Mouse (Mus musculus): ENCODE data around the gene C1rl. TPM values are rescaled to one million over a fixed set of nuclear protein-coding genes. Genes with fewer than 3 reads are reported as not detected.

The C1rl gene
- polyA plus RNA-seq, 1 experiment from 2014 or later: 0.42 TPM

- no peak for ATAC-seq (replicated peaks; ENCODE audit: extremely low read depth, insufficient read depth, low FRiP score)
- WGBS: 67% methylated on average over 4 of the region's 4 CpGs
Observed at GRCm38 (mm10) chr6:124488952-124489351, 4.0 kb upstream of the C1rl start.

GRCm38 (mm10) chr6:124491427-124491826, 1.5 kb upstream of the C1rl start:
- no peaks in the 10 kb centered on the region for H3K9me3 ChIP-seq (replicated peaks; ENCODE audit: control insufficient read depth, low read length)
- H3K4me3 ChIP-seq (ENCODE audit: low read length): no peak overlapping the region
- H3K27ac ChIP-seq (ENCODE audit: low read length): no peak overlapping the region
- no peaks in the 10 kb centered on the region for H3K4me1 ChIP-seq (ENCODE audit: control insufficient read depth, insufficient read depth, low read length)
- ATAC-seq (replicated peaks; ENCODE audit: extremely low read depth, insufficient read depth, low FRiP score): no peak
- H3K4me2 ChIP-seq (ENCODE audit: low read depth, low read length): no peak overlapping the region
- no peak overlapping the region for H3K9ac ChIP-seq (ENCODE audit: low read length)
- 61% methylated on average over 6 of the region's 6 CpGs for WGBS
- no peaks in the 10 kb centered on the region for H3K27me3 ChIP-seq (ENCODE audit: control insufficient read depth, insufficient read depth, low read length)
- no peaks in the 10 kb centered on the region for H3K36me3 ChIP-seq (ENCODE audit: control insufficient read depth, insufficient read depth)

More at GRCm38 (mm10) chr6:124488952-124489351, 4.0 kb upstream of the C1rl start:
- Histone ChIP-seq H3K9ac (ENCODE audit: low read length) (no peak overlapping the region), H3K9me3 (replicated peaks; ENCODE audit: control insufficient read depth, low read length) (no peaks in the 10 kb centered on the region), H3K27ac (ENCODE audit: low read length) (no peak overlapping the region), H3K36me3 (ENCODE audit: control insufficient read depth, insufficient read depth) (no peaks in the 10 kb centered on the region), H3K4me2 (ENCODE audit: low read depth, low read length) (no peak overlapping the region), H3K27me3 (ENCODE audit: control insufficient read depth, insufficient read depth, low read length) (no peaks in the 10 kb centered on the region; the same call in 1 of the 2 replicates), H3K4me3 (ENCODE audit: low read length) (no peak overlapping the region), H3K4me1 (ENCODE audit: control insufficient read depth, insufficient read depth, low read length) (no peaks in the 10 kb centered on the region)

GRCm38 (mm10) chr6:124493886-124494285, 973 bp downstream of the C1rl start:
- Histone ChIP-seq H3K4me3 (ENCODE audit: low read length) (no peak overlapping the region), H3K27me3 (ENCODE audit: control insufficient read depth, insufficient read depth, low read length) (no peaks in the 10 kb centered on the region), H3K4me2 (ENCODE audit: low read depth, low read length) (no peak overlapping the region), H3K27ac (ENCODE audit: low read length) (no peak overlapping the region), H3K36me3 (ENCODE audit: control insufficient read depth, insufficient read depth) (no peaks in the 10 kb centered on the region), H3K4me1 (ENCODE audit: control insufficient read depth, insufficient read depth, low read length) (no peaks in the 10 kb centered on the region), H3K9ac (ENCODE audit: low read length) (no peak overlapping the region), H3K9me3 (replicated peaks; ENCODE audit: control insufficient read depth, low read length) (no peaks in the 10 kb centered on the region)
- ATAC-seq (replicated peaks; ENCODE audit: extremely low read depth, insufficient read depth, low FRiP score): no peak
- 65% methylated on average over 5 of the region's 5 CpGs for WGBS

- Histone ChIP-seq H3K36me3 (ENCODE audit: control insufficient read depth, insufficient read depth) (no peaks in the 10 kb centered on the region), H3K27me3 (ENCODE audit: control insufficient read depth, insufficient read depth, low read length) (no peaks in the 10 kb centered on the region), H3K9me3 (replicated peaks; ENCODE audit: control insufficient read depth, low read length) (no peaks in the 10 kb centered on the region), H3K4me3 (ENCODE audit: low read length) (no peak overlapping the region), H3K9ac (ENCODE audit: low read length) (no peak overlapping the region), H3K4me1 (ENCODE audit: control insufficient read depth, insufficient read depth, low read length) (no peaks in the 10 kb centered on the region), H3K27ac (ENCODE audit: low read length) (no peak overlapping the region), H3K4me2 (ENCODE audit: low read depth, low read length) (no peak overlapping the region)
- ATAC-seq (replicated peaks; ENCODE audit: extremely low read depth, insufficient read depth, low FRiP score): no peak
- 82% methylated on average over 5 of the region's 5 CpGs for WGBS
Observed at GRCm38 (mm10) chr6:124496054-124496453, 3.1 kb downstream of the C1rl start.

GRCm38 (mm10) chr6:124499914-124500566, 7.1 kb downstream of the C1rl start:
- no peak overlapping the region for H3K4me3 ChIP-seq (ENCODE audit: low read length)
- H3K4me1 ChIP-seq (ENCODE audit: control insufficient read depth, insufficient read depth, low read length): no peaks in the 10 kb centered on the region
- no peak overlapping the region for H3K4me2 ChIP-seq (ENCODE audit: low read depth, low read length)
- no peaks in the 10 kb centered on the region for H3K27me3 ChIP-seq (ENCODE audit: control insufficient read depth, insufficient read depth, low read length)
- H3K9me3 ChIP-seq (replicated peaks; ENCODE audit: control insufficient read depth, low read length): no peaks in the 10 kb centered on the region
- no peak overlapping the region for H3K27ac ChIP-seq (ENCODE audit: low read length)
- no peak overlapping the region for H3K9ac ChIP-seq (ENCODE audit: low read length)
- WGBS: 41% methylated on average over 10 of the region's 10 CpGs
- no peaks in the 10 kb centered on the region for H3K36me3 ChIP-seq (ENCODE audit: control insufficient read depth, insufficient read depth)
- ATAC-seq (replicated peaks; ENCODE audit: extremely low read depth, insufficient read depth, low FRiP score): no peak

GRCm38 (mm10) chr6:124501473-124501872, 8.6 kb downstream of the C1rl start:
- no peaks in the 10 kb centered on the region for H3K4me1 ChIP-seq (ENCODE audit: control insufficient read depth, insufficient read depth, low read length)
- no peak overlapping the region for H3K4me3 ChIP-seq (ENCODE audit: low read length)
- no peak overlapping the region for H3K4me2 ChIP-seq (ENCODE audit: low read depth, low read length)
- H3K36me3 ChIP-seq (ENCODE audit: control insufficient read depth, insufficient read depth): no peaks in the 10 kb centered on the region
- no peaks in the 10 kb centered on the region for H3K9me3 ChIP-seq (replicated peaks; ENCODE audit: control insufficient read depth, low read length)
- ATAC-seq (replicated peaks; ENCODE audit: extremely low read depth, insufficient read depth, low FRiP score): no peak
- WGBS: 72% methylated on average over 4 of the region's 4 CpGs
- H3K9ac ChIP-seq (ENCODE audit: low read length): no peak overlapping the region
- H3K27me3 ChIP-seq (ENCODE audit: control insufficient read depth, insufficient read depth, low read length): no peaks in the 10 kb centered on the region
- no peak overlapping the region for H3K27ac ChIP-seq (ENCODE audit: low read length)

- Histone ChIP-seq H3K27me3 (ENCODE audit: control insufficient read depth, insufficient read depth, low read length) (no peaks in the 10 kb centered on the region), H3K36me3 (ENCODE audit: control insufficient read depth, insufficient read depth) (no peaks in the 10 kb centered on the region), H3K9ac (ENCODE audit: low read length) (no peak overlapping the region), H3K4me2 (ENCODE audit: low read depth, low read length) (no peak overlapping the region), H3K4me3 (ENCODE audit: low read length) (no peak overlapping the region), H3K9me3 (replicated peaks; ENCODE audit: control insufficient read depth, low read length) (no peaks in the 10 kb centered on the region), H3K4me1 (ENCODE audit: control insufficient read depth, insufficient read depth, low read length) (no peaks in the 10 kb centered on the region), H3K27ac (ENCODE audit: low read length) (no peak overlapping the region)
- no peak for ATAC-seq (replicated peaks; ENCODE audit: extremely low read depth, insufficient read depth, low FRiP score)
- WGBS: 70% methylated on average over 5 of the region's 5 CpGs
Observed at GRCm38 (mm10) chr6:124502021-124502420, 9.1 kb downstream of the C1rl start.

GRCm38 (mm10) chr6:124505028-124505427, 12.1 kb downstream of the C1rl start:
- Histone ChIP-seq H3K4me2 (ENCODE audit: low read depth, low read length) (no peak overlapping the region), H3K9ac (ENCODE audit: low read length) (no peak overlapping the region), H3K4me3 (ENCODE audit: low read length) (no peak overlapping the region), H3K27ac (ENCODE audit: low read length) (no peak overlapping the region), H3K9me3 (replicated peaks; ENCODE audit: control insufficient read depth, low read length) (no peaks in the 10 kb centered on the region), H3K4me1 (ENCODE audit: control insufficient read depth, insufficient read depth, low read length) (no peaks in the 10 kb centered on the region), H3K27me3 (ENCODE audit: control insufficient read depth, insufficient read depth, low read length) (no peaks in the 10 kb centered on the region), H3K36me3 (ENCODE audit: control insufficient read depth, insufficient read depth) (no peaks in the 10 kb centered on the region)
- WGBS: 67% methylated on average over 4 of the region's 4 CpGs
- no peak for ATAC-seq (replicated peaks; ENCODE audit: extremely low read depth, insufficient read depth, low FRiP score)

- no peak overlapping the region for H3K9ac ChIP-seq (ENCODE audit: low read length)
- no peak for ATAC-seq (replicated peaks; ENCODE audit: extremely low read depth, insufficient read depth, low FRiP score)
- H3K27me3 ChIP-seq (ENCODE audit: control insufficient read depth, insufficient read depth, low read length): no peaks in the 10 kb centered on the region
- no peaks in the 10 kb centered on the region for H3K9me3 ChIP-seq (replicated peaks; ENCODE audit: control insufficient read depth, low read length)
- WGBS: 74% methylated on average over 6 of the region's 6 CpGs
- no peak overlapping the region for H3K4me3 ChIP-seq (ENCODE audit: low read length)
- no peaks in the 10 kb centered on the region for H3K4me1 ChIP-seq (ENCODE audit: control insufficient read depth, insufficient read depth, low read length)
- no peak overlapping the region for H3K4me2 ChIP-seq (ENCODE audit: low read depth, low read length)
- H3K27ac ChIP-seq (ENCODE audit: low read length): no peak overlapping the region
- H3K36me3 ChIP-seq (ENCODE audit: control insufficient read depth, insufficient read depth): no peaks in the 10 kb centered on the region
Observed at GRCm38 (mm10) chr6:124506991-124507390, 14.1 kb downstream of the C1rl start.
